ENCODE assay signal across 2 mouse cellular contexts in the genomic region with DNA sequence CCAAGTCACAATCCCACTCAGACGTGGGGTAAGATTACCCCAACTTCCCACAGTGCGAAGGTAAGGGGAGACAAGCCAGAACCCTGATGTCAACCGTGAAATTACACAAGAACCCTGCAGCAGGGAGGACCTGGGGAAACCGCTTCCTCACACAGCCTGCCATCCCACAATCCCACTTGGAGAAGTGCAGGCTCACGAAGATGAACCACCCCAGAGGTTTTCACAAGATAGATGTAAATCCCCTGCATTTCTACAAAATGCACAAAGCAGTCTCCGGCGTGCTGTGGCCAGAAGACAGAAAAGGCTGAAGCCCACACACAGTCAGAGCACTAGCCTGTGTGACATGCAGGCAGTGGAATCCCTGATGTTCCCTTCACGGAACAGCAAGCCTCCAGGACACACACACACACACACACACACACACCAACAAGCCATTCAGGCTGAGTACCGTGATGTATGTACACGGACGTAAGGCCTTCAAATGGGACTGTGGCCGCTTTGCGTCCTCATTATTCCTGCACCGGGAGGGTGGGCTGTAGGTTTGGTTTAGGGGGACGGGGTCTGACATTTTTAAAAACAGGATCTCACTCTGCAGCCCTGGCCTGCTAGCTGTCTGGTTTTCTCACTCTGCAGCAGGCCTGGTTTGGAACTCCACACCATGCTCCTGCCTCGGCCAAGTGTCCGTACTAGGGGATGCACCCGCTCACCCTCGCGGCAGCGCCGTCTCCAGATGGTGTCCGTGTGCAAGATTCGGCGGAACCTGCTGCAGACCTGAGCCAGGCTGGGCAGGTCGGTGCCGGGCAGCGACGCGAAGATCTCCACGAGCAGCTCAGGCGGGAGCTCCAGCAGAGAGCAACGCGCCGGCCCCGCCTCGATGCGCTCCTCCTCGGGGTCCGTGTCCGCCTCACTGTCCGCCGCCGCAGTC.
TF ChIP-seq lines count a peak whose summit lies in the region.

No protein-coding gene starts in this region.

TF ChIP-seq in CH12.LX, 34 proteins besides CTCF, POLR2A, EP300 and RAD21 (continued from another document):
- TF ChIP-seq TCF12 (IDR thresholded peaks at IDR 0.05; ENCODE audit: low read depth, low read length): no peak
- no peak for TF ChIP-seq RCOR1 (conservative IDR thresholded peaks at IDR 0.05; ENCODE audit: low read depth, low read length)
- TF ChIP-seq MXI1 (IDR thresholded peaks at IDR 0.05; ENCODE audit: low read depth, low read length): peak; percentile 58; the same call in 1 of the 2 replicates
- no peak for TF ChIP-seq ZNF384 (IDR thresholded peaks at IDR 0.05; ENCODE audit: low read depth, low read length)
- TF ChIP-seq BHLHE40 (IDR thresholded peaks at IDR 0.05; ENCODE audit: low read depth, low read length): no peak
- no peak for TF ChIP-seq MYC (IDR thresholded peaks at IDR 0.05; ENCODE audit: low read depth, low read length)
- TF ChIP-seq SIN3A (IDR thresholded peaks at IDR 0.05; ENCODE audit: low read length): peak; percentile 5; the same call in 1 of the 2 replicates
- TF ChIP-seq UBTF (IDR thresholded peaks at IDR 0.05; ENCODE audit: low read depth, low read length): no peak
- no peak for TF ChIP-seq ELF1 (IDR thresholded peaks at IDR 0.05; ENCODE audit: low read depth, low read length)
- TF ChIP-seq ZKSCAN1 (IDR thresholded peaks at IDR 0.05; ENCODE audit: borderline replicate concordance, low read depth, low read length): no peak
- TF ChIP-seq CHD2 (IDR thresholded peaks at IDR 0.05; ENCODE audit: low read length): no peak
- TF ChIP-seq TBP (conservative IDR thresholded peaks at IDR 0.05; ENCODE audit: low read depth, low read length): no peak
- no peak for TF ChIP-seq JUN (IDR thresholded peaks at IDR 0.05; ENCODE audit: insufficient read depth, low read depth, low read length)
- TF ChIP-seq CHD1 (IDR thresholded peaks at IDR 0.05; ENCODE audit: low read depth, low read length): no peak

TF ChIP-seq in myocyte, 11 proteins besides CTCF, POLR2A, EP300 and RAD21 (continued from another document):
- TF ChIP-seq MYOD1 (IDR thresholded peaks at IDR 0.05; ENCODE audit: control insufficient read depth in 1 of 3, insufficient read length in 2 of 3, low read depth in 2 of 3) (no peak), MAX (IDR thresholded peaks at IDR 0.05; ENCODE audit: low read depth) (no peak)
